Mouse (Mus musculus): ENCODE data around the gene Golph3l.
A peak's percentile ranks its signal among the peaks of the same experiment; 100 is the strongest.
"Not testable (repeated sequence)": the region's sequence is repeated elsewhere in the genome, so short reads cannot be mapped to it uniquely, and the experiment has no call there.

The Golph3l gene

DNA sequence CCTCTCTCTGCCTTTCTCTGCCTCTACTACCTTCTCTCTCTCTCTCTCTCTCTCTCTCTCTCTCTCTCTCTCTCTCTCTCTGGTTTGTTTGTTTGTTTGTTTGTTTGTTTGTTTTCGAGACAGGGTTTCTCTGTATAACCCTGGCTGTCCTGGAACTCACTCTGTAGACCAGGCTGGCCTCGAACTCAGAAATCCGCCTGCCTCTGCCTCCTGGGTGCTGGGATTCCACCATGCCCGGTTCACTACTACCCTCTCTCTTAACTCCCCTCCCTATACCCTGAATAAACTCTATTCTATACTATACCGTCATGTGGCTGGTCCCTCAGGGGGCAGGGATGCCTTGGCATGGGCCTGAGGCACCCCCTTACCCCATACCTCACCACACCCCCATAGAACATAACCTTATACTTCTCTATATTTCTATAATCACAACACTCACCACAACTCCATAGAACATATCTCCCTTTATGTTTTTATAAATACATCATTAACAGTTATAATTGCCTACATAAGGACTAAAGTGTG lies 35.3 kb downstream of the Golph3l start:
- not testable (repeated sequence) for ATAC-seq (ENCODE audit: insufficient number of reproducible peaks, low FRiP score, low TSS enrichment)

GRCm38 (mm10) chr3:95624628-95625503 lies 36.1 kb downstream of the Golph3l start, which contains the start of gene Ensa:
Gene Ensa, plus strand, starts transcription at chr3:95624993.
- peak; percentile 96 for ATAC-seq (ENCODE audit: insufficient number of reproducible peaks, low FRiP score, low TSS enrichment)

DNA sequence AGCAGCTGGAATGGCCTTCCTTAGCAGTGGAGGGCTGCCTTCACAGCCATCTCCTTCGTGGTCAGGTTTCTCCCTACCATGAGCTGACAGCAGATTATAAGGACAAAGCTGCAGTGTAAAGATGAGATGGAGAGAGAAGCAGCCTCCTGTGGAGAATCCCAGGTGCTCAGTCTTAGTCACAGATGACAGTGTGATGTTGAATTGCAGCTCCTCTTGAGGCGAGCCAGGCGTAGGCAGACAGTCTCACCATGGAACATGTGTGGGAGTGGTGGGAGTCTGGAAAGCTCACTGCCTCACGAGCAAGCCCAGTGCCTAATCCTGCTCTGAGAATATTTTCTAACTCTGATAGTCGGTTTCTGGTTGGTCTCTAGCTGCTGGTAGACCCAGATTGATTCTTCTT lies 39.0 kb downstream of the Golph3l start:
- no peak for ATAC-seq (ENCODE audit: insufficient number of reproducible peaks, low FRiP score, low TSS enrichment)

DNA sequence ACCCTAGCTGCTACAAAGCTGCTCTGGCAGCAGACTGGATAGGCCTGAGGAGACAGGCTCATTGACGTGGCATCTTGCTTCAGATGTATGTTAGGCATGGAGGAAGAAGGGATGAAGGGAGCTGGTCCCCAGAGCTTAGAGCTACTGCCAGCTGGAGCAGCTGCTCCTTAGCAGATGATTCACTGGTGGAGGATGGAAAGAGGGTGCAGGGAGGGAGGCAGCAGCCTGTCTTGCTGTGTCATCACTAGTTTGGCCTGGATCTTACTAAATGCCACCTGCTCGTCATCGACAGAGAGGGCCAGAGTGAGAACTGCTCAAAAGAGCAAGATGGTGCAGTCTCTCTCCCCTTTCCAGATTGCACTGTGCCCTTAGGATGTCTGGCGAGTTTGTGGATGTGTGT lies 41.0 kb downstream of the Golph3l start:
- no peak for ATAC-seq (ENCODE audit: insufficient number of reproducible peaks, low FRiP score, low TSS enrichment)

DNA sequence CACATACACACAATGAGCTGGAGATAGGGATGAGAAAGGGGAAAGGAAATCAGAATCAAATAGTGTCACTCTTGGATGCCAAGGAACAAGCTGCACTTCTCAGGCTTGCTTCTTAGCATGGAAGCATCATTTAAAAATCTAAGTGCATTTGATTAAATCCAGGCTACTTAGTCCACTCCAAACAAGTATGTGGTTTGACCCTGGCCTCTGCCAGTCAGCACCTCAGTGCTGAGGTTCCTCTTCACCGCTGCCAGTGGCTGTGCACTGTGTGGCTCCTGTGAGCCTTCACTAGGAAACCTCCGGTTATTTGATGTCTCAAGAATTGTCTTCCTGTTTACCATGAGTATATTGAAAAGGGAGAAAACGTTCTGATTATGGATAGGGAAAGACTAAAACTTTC lies 42.1 kb downstream of the Golph3l start:
- no peak for ATAC-seq (ENCODE audit: insufficient number of reproducible peaks, low FRiP score, low TSS enrichment)

DNA sequence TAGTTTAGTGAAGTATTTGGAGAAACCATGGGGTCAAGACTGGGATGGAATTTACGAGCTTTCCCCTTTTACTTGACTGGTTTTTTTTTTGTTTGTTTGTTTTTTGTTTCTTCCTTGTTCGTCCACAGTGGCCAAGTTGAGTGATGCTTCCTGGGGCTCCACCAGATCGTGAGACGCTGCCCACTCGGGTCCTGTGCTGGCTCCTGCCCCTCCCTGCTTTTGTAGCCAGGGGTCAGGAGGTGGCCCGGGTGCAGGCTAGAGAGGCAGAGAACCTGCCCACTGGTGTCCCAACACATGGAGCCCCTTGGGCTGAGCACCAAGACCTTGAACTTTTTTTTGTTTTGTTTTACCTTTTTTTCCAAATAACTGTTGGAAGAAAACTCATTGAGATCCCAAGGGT lies 42.6 kb downstream of the Golph3l start:
- no peak for ATAC-seq (ENCODE audit: insufficient number of reproducible peaks, low FRiP score, low TSS enrichment)

DNA sequence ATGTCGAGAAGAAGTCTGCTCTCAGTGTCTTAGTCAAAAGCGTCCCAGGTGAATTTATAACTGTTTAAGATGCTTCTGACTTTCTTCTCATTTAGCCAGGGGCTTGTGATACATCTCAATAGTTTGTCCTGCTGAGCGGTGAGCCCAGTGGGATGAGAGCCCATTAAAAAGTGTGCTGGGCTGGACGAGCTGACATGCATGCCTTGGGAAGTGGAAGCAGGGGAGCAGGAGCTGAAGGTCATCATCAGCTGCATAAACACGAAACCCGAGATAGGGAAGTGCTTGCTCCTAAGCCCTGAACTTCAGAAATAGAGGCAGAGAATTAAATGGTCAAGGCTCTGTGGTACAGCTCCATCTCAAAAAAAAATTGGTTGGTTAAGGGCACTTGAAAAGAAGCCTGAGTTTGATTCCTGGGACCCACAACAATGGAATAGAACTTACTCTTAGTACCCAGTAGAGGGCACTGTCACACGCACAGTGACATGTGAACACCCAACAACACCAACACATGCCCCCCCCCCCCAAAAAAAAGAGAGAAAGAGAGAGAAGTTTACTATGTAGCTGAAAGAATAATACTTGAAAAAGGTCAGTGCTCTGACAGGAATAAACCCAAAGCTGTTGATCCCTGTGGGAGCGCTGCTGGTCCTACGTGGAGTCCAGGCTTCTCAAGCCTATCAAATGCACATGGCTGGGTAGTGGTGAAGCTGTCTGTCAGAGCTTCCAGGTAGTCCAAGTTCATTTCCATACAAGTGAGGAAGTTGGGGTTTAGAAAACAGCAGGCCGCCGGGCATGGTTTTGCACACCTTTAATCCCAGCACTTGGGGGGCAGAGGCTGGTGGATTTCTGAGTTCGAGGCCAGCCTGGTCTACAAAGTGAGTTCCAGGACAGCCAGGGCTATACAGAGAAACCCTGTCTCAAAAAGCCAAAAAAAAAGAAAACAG lies 44.2 kb downstream of the Golph3l start:
- no peak for ATAC-seq (ENCODE audit: insufficient number of reproducible peaks, low FRiP score, low TSS enrichment)

DNA sequence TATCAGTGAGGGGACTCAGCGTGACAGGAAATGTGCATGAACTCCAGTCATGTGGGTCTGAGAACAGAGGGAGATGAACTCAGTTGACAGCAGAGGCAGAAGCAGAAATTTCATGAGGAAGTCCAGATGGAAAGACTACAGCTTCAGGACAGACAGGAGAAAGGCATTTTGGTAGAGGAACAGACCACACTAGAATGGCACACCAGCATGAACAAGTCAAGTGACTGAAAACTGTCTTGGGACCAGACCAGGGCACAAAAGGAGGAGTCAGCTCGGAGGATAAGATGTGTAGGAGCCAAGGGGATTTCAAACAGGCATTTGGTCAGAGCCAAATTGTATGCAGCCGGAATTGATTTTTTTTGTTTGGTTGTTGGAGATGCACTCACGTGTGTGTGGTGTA lies 46.9 kb downstream of the Golph3l start:
- ATAC-seq (ENCODE audit: insufficient number of reproducible peaks, low FRiP score, low TSS enrichment): no peak

DNA sequence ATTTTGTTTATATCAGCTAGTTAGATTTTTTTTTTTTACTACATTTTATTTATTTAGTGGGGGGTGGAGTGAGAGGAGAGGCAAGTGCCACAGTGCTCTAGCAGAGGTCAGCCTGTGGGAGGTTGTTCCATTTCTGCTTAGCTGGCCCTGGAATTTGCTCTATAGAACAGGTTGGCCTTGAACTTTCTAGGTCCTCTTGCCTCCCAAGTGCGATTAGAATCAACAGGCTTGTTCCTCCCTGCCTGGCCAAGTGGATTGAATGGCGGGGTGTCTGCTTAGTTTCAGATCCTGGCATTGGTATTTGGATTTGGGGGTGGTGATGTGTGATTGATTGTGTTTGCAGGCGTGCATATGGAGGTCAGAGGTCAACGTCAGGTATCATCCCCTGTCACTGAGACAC lies 47.3 kb downstream of the Golph3l start:
- ATAC-seq (ENCODE audit: insufficient number of reproducible peaks, low FRiP score, low TSS enrichment): no peak

DNA sequence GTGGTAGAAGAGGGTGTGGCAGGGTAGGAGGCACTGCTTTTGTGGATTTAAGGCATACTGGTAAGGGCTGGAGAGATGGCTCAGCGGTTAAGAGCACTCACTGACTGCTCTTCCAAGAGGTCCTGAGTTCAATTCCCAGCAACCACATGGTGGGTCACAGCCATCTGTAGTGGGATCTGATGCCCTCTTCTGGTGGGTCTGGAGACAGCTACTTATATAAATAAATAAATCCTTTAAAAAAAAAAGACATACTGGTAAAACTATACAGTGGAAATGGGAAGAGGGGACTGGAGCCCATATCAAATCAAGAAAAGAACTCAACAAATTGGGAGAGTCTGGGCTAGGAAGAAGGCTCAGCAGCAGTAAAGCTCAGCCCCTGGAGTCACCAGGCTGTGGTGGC lies 51.0 kb downstream of the Golph3l start:
- ATAC-seq (ENCODE audit: insufficient number of reproducible peaks, low FRiP score, low TSS enrichment): no peak

GRCm38 (mm10) chr3:95643097-95643496 lies 54.4 kb downstream of the Golph3l start:
- ATAC-seq (ENCODE audit: insufficient number of reproducible peaks, low FRiP score, low TSS enrichment): no peak

GRCm38 (mm10) chr3:95645313-95646235 lies 56.8 kb downstream of the Golph3l start:
- no peak for ATAC-seq (ENCODE audit: insufficient number of reproducible peaks, low FRiP score, low TSS enrichment)

- ATAC-seq (ENCODE audit: insufficient number of reproducible peaks, low FRiP score, low TSS enrichment): no peak
Observed at GRCm38 (mm10) chr3:95648016-95648415, 59.3 kb downstream of the Golph3l start.

GRCm38 (mm10) chr3:95650276-95651032 lies 61.7 kb downstream of the Golph3l start:
- ATAC-seq (ENCODE audit: insufficient number of reproducible peaks, low FRiP score, low TSS enrichment): no peak

DNA sequence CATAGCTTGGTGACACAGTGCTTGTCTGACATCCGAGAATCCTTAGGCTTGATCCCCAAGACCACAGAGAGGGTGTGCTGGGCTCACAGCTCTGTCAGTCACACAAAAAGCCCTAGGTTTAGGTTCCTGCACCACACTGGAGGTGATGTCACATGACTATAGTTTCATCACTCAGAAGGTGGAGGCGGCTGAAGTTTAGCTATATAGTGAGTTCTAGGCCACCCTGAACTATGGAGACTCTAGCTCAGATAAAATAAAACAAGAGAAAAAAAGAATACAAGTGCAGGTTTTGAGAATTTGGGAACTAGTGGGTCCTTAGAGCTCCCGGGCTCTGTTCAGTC lies 62.3 kb downstream of the Golph3l start:
- ATAC-seq (ENCODE audit: insufficient number of reproducible peaks, low FRiP score, low TSS enrichment): no peak

- ATAC-seq (ENCODE audit: insufficient number of reproducible peaks, low FRiP score, low TSS enrichment): no peak
Observed at GRCm38 (mm10) chr3:95651391-95652203, 62.9 kb downstream of the Golph3l start.

DNA sequence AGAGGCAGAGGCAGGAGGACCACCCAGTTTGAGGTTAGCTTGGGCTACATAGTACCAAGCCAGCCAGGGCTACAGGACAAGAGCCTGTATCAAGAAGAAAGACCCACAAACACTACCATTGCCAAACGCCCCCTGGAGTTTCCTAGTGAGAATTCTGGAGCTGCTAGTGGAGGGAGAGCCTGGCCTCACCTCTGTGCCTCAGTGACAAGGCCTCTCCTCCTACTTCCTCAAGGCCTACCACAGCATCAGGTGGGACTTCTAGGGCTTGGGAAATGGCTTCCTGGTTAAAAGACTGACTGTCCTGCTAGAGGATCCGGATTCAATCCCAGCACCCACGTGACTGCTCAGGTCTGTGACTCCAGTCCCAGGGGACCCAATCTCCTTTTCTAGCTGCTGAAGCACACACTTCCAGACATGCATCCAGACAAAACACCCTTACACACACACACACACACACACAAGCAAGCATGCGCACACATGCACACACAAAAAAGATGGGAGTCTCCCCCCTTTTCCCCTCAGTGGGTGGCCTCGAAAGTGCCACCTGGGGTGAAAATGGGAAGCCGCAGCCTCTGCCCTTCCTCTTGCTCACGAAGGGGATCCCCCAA lies 63.6 kb downstream of the Golph3l start:
- ATAC-seq (ENCODE audit: insufficient number of reproducible peaks, low FRiP score, low TSS enrichment): no peak

- no peak for ATAC-seq (ENCODE audit: insufficient number of reproducible peaks, low FRiP score, low TSS enrichment)
Observed at GRCm38 (mm10) chr3:95652871-95653270, 64.1 kb downstream of the Golph3l start.
